Mouse (Mus musculus) natural killer cell, adult 2 months (primary cell): Measurements from ENCODE around the gene Dbndd2.

Experiments used
- DNase-seq, 2 experiments: peaks; one replicate each; pipeline ENCODE4 v3.0.0; 2022; ENCODE audit warnings: low spot score in 2 of 2

Gene Dbndd2

DNA sequence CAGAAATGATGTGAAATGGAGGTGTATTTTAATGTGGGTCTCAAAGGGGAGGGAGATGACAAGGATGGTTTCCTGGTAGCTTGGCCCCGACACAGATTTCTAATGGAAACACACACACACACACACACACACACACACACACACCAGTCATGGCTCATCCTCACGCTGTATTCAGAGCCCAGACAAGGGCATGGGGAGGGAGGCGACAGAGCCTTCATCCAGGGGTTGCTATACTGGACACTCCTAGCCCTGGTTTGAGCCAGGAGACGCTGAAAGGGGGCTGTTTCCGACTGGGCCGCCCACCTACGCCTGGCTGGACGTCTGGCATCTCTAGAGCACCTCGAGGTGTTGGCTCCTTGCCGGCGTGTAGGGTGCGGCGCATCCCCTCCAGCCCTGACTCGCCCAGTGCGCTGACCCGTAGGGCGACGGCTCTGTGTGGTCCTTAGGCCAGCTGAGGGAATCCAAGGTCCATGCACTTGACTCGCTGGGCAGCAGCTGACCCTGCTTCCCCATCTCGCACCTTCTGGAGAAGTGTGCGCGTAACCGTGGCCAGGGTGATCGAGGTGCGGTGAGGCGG is at the start of gene Dbndd2:
TSS of gene Dbndd2 (plus strand) at position 426 of the 577 bp plus-strand sequence.
- no peak for DNase-seq

DNA sequence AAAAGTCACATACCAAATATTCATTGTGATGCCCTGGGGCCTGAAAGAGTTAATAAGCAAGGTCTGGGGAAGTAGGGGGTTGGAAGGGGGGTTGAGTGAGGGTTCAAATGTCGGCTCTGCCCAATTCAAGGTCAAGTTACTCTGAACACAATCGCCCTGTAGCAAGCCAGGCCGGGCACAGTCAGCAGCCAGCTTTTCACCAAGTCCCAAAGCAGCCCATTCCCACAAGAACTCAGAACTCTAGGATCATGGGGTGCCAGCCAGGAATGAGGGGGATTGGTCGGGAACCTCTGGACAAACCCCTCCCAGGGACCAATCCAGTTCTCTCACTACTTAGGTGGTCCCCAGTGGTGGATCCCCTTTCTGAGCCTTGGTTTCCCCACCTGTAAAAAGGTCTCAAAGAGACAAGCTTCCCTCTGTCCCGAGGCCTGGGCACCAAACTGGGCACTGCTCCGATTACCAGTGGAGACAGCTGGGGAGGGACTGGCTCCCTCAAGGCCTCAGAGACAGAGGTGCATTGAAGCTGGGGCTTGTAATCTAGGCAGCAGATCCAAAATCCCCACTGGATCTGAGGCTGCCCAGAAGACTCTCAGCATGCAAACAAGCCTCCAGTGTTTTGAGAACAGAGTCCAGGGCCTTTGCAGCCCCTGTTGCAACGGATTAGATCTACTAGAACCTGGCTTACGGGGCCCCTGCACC is 49.5 kb upstream of the Dbndd2 start:
- no peak for DNase-seq

- no peak for DNase-seq
Observed at GRCm38 (mm10) chr2:164436961-164437360, 48.9 kb upstream of the Dbndd2 start.

DNA sequence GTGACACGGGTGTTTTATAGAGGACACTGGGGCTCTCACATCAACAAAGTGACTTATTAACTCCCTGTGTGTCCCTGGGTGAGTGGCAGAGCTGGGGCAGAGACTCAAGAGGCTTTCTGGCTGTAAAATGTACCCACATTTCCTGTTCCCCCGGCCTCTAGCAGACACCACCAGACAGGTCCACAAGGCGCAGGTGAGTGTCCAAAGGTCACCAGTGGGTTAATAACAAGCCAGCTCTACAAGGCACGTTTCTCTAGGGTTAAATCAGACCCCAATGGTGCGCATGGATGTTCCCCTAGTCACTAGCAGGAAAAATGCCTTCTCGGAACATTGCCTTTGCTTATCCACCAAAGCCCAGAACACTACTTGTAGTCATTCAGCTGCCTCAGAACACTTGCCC is 48.2 kb upstream of the Dbndd2 start:
- DNase-seq = no peak

DNA sequence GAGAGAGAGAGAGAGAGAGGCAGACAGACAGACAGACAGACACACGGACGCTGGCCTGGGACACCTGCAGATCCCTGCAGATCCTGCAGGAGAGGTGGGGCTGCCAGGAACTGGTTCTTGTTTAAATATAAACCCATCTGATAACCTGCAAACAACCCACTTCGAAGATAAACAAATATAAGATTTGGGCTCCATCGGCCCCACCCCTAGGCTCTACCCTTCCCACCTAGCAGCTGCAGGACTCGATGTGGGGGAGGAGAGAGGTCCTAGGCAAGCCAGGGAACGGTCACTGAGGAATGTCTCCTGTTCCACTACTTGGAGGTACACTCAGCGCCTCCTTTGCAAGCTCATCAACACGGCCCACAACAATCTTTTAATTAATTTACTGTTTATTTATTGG is 47.6 kb upstream of the Dbndd2 start:
- no peak for DNase-seq

DNA sequence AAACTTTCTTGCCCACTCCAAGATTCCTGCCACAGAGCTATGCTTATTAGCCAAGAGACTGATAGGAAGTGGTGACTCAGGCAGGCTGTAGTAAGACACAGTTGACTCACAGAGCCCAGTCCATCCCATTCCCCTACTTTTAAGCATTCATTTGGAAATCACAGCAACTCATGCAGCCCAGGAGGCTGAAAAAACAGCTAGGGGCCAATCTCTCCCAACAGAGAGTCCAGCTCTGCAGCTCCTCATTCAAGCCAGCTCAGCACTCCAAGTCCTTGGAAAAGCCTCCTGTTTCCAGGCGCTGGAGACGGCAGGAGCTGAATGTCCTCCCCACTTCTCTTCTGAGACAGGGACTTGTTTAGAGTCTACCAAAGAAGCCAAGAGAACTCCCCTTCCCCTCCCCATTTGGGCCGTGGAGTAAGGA is 46.9 kb upstream of the Dbndd2 start:
- DNase-seq = no peak

DNA sequence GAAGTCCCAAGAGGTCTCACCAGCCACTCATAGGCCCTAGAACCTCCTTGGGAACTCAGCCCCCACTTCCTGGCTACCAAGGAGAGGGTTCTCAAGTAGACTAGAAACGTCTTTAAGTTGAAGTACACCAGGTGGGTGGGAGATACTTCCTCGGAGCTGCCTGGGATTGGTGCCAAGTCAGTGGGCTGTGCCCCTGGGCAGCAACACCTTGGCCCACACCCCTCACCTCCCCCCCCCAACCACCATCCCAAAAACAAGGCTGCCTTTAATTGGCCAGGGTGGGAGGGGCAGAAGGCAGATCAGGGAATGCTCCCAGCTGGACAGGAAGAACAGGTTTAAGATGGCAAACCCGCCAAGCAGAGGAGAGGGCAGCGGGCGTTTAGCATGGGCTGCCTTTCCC is 45.6 kb upstream of the Dbndd2 start:
- DNase-seq = no peak

- peak; percentile 83 to 84 for DNase-seq
Observed at GRCm38 (mm10) chr2:164441155-164441554, 44.8 kb upstream of the Dbndd2 start.

GRCm38 (mm10) chr2:164441731-164442130 is 44.2 kb upstream of the Dbndd2 start:
- no peak for DNase-seq

DNA sequence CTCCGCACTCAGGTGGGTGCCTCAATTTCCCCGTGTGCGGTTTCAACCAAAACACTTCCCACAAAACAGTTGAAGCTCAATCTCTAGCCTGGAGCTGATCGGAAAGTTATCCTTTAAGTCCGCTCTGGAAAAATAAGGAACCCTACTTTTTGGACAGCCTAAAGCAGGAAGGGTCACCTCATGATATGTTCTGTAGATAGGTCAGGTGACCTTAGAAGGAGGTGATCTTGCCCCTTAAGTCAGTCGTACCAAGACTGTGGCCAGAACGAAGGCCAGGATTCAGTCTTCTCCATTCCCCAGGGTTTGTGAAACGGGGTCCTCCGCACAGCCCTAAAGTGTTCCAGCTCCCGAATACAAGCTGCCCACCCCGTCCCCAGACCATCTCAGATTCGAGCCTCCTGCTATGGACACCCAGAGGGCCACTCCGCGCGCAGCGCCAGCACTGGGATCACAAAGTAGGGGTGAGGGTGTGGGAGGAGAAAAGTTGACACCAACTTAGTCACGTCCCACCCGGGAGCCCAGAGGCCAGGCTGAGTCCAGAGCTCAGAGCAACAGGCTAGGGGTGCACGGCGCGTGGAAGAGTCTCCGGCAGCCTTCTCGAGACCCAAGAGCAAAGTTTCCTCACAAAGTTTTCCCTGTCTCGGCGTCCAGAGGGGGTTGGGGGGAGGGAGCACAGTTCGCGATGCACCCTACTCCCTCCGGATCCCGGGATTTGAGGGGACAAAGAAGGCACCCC is 43.4 kb upstream of the Dbndd2 start:
- no peak for DNase-seq

GRCm38 (mm10) chr2:164443051-164443437 is 42.9 kb upstream of the Dbndd2 start:
- DNase-seq = peak; percentile 59 to 78

GRCm38 (mm10) chr2:164443460-164444000 is 42.4 kb upstream of the Dbndd2 start, which contains the start of gene Sdc4:
Sdc4 (minus strand) TSS chr2:164443887.
- DNase-seq = no peak

GRCm38 (mm10) chr2:164444701-164445100 is 41.2 kb upstream of the Dbndd2 start:
- DNase-seq = no peak

DNA sequence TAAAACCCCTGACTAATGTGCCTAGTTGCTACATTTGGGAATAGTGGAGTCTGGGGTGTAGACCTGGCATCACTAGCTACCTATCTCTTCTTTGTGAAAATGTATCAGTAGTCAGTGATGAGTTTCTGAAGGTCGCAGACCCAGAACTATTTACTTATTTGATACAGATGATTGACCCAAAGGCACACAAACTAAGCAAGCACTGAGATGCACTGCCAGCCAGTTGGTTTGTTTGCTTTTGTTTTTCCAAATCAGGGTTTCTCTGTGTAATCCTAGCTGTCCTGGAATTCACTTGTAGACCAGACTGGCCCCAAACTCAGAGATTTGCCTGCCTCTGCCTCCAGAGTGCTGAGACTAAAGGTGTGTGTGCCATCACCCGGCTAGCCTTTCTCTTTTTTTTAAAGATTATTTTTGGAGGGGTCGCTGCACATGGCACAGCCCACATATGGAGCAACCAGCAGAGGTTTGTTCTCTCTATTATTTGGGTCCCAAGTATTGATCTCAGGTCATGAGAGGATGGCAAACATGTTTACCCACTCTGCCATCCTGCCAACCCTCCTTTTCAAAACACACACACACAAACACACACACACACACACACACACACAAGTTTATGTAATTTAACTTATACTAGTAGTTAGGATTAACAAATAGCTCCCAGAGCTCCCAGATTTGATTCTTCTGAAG is 40.4 kb upstream of the Dbndd2 start:
- DNase-seq = no peak

GRCm38 (mm10) chr2:164446086-164446469 is 39.8 kb upstream of the Dbndd2 start:
- no peak for DNase-seq

DNA sequence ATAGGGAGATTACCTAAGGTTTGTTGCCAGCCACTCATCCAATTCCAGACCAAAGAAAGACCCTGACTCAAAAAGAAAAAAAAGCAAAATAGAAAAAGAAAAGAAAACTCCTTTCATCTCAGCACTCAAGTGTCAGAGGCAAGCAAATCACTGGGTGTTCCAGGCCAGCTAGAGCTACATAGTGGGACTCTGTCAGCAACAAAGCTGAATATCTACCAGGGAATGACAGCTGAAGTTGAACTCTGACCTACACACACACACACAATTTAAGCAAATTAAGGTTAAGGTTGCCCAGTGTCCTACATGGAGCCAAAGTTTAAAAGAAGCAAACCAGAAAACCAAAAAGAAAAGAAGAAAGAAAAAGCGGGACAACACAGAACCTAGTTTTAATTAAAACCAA is 37.8 kb upstream of the Dbndd2 start:
- DNase-seq = no peak

- DNase-seq = no peak
Observed at GRCm38 (mm10) chr2:164448921-164449320, 37.0 kb upstream of the Dbndd2 start.

DNA sequence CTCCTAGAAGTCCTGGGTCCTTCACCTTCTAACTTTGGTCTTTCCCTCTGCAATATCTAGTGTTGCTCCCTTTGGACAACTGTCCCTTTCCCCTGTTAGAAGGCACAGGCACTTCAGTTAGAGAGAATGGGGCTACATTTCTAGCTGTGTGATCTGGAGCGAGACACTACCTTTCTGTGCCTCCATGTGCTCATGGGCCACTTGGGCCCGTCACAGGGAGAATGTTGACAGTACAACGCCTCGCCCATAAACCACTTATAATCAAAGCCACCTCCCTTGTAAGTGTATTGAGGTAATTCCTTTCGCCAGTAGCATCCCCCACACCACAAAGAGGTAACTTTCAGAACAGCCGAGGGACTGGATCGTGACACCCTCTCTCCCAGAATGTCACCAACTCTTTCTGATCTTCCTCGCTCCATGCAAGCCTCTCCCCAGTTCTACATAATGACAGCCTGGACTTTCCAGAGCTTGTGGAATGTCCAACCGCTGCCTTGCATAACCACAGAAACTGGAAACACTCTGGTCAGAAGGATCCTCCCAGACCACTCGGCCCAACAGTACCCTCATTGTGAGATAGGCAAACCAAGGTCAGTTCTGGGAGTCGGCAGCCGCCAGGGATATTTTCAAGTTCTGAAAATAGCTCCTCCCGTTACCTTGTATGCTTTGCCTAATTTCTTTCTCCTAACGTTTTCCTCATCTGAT is 36.4 kb upstream of the Dbndd2 start:
- no peak for DNase-seq

DNA sequence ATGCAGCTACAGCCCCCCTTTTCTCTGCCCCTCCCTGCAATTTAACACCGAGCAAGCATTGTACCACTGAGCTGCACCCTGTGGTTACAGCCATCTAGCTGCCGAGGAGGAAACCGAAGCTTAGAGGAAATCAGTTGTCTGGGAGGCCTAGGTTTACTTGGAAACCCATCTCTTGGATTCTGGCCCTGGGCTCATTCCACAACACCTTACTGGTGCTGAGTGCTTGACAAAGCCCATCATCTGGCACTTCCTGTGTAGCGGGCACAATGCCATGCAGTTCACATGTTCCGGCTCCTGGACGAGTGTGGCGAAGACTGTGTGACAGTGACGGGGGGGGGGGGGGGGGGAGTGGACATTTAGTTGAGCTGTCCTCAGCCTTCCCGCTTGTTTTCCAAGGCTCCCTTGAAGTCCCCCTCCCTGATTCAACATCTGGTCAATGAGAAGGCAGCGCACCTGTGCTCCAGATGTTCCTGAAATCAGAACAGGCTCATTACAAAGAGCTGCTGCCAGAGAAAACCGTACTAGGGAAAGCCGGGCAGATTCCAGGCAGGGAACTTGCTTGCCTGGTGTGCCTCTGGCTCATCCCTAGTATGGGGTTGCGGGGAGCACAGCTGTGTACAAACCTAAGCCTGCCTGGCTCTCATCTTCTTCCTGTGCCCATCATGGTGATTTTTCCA is 33.8 kb upstream of the Dbndd2 start:
- no peak for DNase-seq

- no peak for DNase-seq
Observed at GRCm38 (mm10) chr2:164453047-164453757, 32.7 kb upstream of the Dbndd2 start.
